ENCODE assay signal across 9 mouse cellular contexts in the genomic region with DNA sequence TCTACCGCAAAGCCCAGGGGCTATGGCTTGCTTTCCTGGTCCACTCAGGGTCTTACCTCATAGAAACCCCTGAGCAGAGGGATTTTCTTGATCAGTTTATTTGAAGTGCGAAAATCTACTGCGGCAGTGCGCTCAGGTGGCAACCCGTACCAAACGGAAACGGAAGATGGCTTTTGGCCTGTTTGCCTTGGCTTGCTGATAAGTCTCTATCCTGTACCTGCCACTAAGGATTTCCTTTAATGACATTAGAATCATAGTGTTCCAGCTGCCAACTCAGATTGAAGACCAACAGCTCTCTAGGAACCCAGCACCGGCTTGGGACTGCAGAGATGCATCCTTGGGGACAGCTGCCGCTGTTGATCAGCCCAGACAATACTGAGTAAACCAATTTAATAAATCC. TPM values are rescaled to one million over a fixed set of nuclear protein-coding genes. Genes with fewer than 3 reads are reported as not detected.
DNase-seq lines count a peak whose midpoint lies in the region; ATAC-seq and TF ChIP-seq lines count a peak whose summit lies in the region.
"Had no signal": no experiment of that assay in that cellular context is flagged by ENCODE, and none has a peak within 500 bp of the region (broad histone marks: within the 10 kb centered on the region; RNA-seq: fewer than 3 reads in every experiment).

No protein-coding gene starts in this region.

- peaks cover 8% of the 10 kb centered on the region for H3K36me3 ChIP-seq in heart, embryonic 14.5 days (ENCODE audit: control insufficient read depth, insufficient read depth, low read length)
- no peaks in the 10 kb centered on the region for H3K36me3 ChIP-seq in heart, adult 2 months (ENCODE audit: control insufficient read depth, insufficient read depth, low read length)
- H3K36me3 ChIP-seq in ES-Bruce4 (ENCODE audit: control insufficient read depth, insufficient read depth, low read length, poor library complexity, severe bottlenecking) = peaks cover 3% of the 10 kb centered on the region
- peaks cover 4% of the 10 kb centered on the region for H3K36me3 ChIP-seq in forebrain, embryonic 16.5 days (ENCODE audit: control insufficient read depth, insufficient read depth)
- H3K36me3 ChIP-seq in liver, postnatal 0 days (replicated peaks; ENCODE audit: insufficient read depth, low read length) = peaks cover 8% of the 10 kb centered on the region

- H3K4me3 ChIP-seq in heart, embryonic 14.5 days (ENCODE audit: control insufficient read depth in 1 of 2, insufficient read depth in 1 of 2, low read depth in 1 of 2, low read length in 2 of 2) = peak overlapping the region in 1 of 2 experiments; percentile 53; a peak in 1 of 4 replicates
- no peak overlapping the region for H3K4me3 ChIP-seq in heart, adult 2 months
- H3K4me3 ChIP-seq in ES-Bruce4 (ENCODE audit: low read depth, low read length) = peak overlapping the region; percentile 60
- H3K4me3 ChIP-seq in forebrain, embryonic 16.5 days (replicated peaks; ENCODE audit: low read length) = no peak overlapping the region
- peak overlapping the region; percentile 68 for H3K4me3 ChIP-seq in liver, postnatal 0 days (ENCODE audit: low read depth, low read length)

- H3K79me2 ChIP-seq in heart, adult 2 months (replicated peaks; ENCODE audit: control insufficient read depth, insufficient read depth, low read length) = no peaks in the 10 kb centered on the region; the same call in 1 of the 2 replicates

- H3K4me1 ChIP-seq in heart, embryonic 14.5 days (ENCODE audit: control insufficient read depth in 2 of 2, insufficient read depth in 2 of 2, low read length in 2 of 2) = peaks cover 4 to 18% of the 10 kb centered on the region in 2 experiments; a peak in 3 of 4 replicates
- peaks cover 2% of the 10 kb centered on the region; the same call in 1 of the 2 replicates for H3K4me1 ChIP-seq in heart, adult 2 months (ENCODE audit: control insufficient read depth, insufficient read depth, low read length)
- peaks cover 2% of the 10 kb centered on the region for H3K4me1 ChIP-seq in ES-Bruce4 (ENCODE audit: control insufficient read depth, insufficient read depth, low read length)
- H3K4me1 ChIP-seq in forebrain, embryonic 16.5 days (replicated peaks; ENCODE audit: control insufficient read depth, insufficient read depth, low read length) = peaks cover 22% of the 10 kb centered on the region
- H3K4me1 ChIP-seq in liver, postnatal 0 days (ENCODE audit: insufficient read depth) = peaks cover 26% of the 10 kb centered on the region

- no peak for TF ChIP-seq CTCF in heart, adult 2 months (IDR thresholded peaks at IDR 0.05)
- no peak for TF ChIP-seq CTCF in ES-Bruce4 (IDR thresholded peaks at IDR 0.05; ENCODE audit: low read depth, low read length)
- no peak for TF ChIP-seq CTCF in liver, postnatal 0 days (IDR thresholded peaks at IDR 0.05; ENCODE audit: low read depth)

- H3K27me3 ChIP-seq in heart, embryonic 14.5 days (ENCODE audit: control insufficient read depth, insufficient read depth, low read length) = no peaks in the 10 kb centered on the region
- no peaks in the 10 kb centered on the region for H3K27me3 ChIP-seq in heart, adult 2 months (ENCODE audit: control insufficient read depth, insufficient read depth, low read length)
- H3K27me3 ChIP-seq in ES-Bruce4 (ENCODE audit: control insufficient read depth, insufficient read depth, low read length, poor library complexity, severe bottlenecking) = no peaks in the 10 kb centered on the region
- peaks cover 4% of the 10 kb centered on the region; the same call in 1 of the 2 replicates for H3K27me3 ChIP-seq in forebrain, embryonic 16.5 days (replicated peaks; ENCODE audit: control insufficient read depth, insufficient read depth, low read length)
- H3K27me3 ChIP-seq in liver, postnatal 0 days (ENCODE audit: insufficient read depth, low read length) = no peaks in the 10 kb centered on the region

- H3K9me3 ChIP-seq in heart, embryonic 14.5 days (ENCODE audit: control insufficient read depth, low read length) = no peaks in the 10 kb centered on the region
- H3K9me3 ChIP-seq in ES-Bruce4 (replicated peaks; ENCODE audit: control insufficient read depth, insufficient read depth, low read length, poor library complexity, severe bottlenecking) = no peaks in the 10 kb centered on the region
- no peaks in the 10 kb centered on the region for H3K9me3 ChIP-seq in forebrain, embryonic 16.5 days (ENCODE audit: control insufficient read depth, low read length)
- no peaks in the 10 kb centered on the region for H3K9me3 ChIP-seq in liver, postnatal 0 days (ENCODE audit: low read length)

- peak overlapping the region; percentile 50 for H3K9ac ChIP-seq in heart, embryonic 14.5 days (ENCODE audit: low read length)
- H3K9ac ChIP-seq in heart, adult 2 months (ENCODE audit: low read depth, low read length) = no peak overlapping the region
- peak overlapping the region; percentile 78 for H3K9ac ChIP-seq in ES-Bruce4 (ENCODE audit: low read depth, poor library complexity, severe bottlenecking)
- no peak overlapping the region for H3K9ac ChIP-seq in forebrain, embryonic 16.5 days (replicated peaks; ENCODE audit: low read depth, low read length)
- H3K9ac ChIP-seq in liver, postnatal 0 days (replicated peaks) = peak overlapping the region; percentile 47; the same call in 1 of the 2 replicates

- no peak for DNase-seq in heart, adult 2 months
- no peak for DNase-seq in liver, postnatal 0 days
- DNase-seq in adrenal gland, postnatal 36 days = no peak
- DNase-seq in gastrocnemius, adult 18-20 months (ENCODE audit: low spot score) = no peak
- no peak for DNase-seq in yolk sac, embryonic 10.5 days (ENCODE audit: low spot score)
- DNase-seq: cerebellum, adult 9-11 months had no signal

- no peak for ATAC-seq in heart, embryonic 14.5 days (ENCODE audit: insufficient number of reproducible peaks, insufficient read depth, low FRiP score, low read depth)
- no peak for ATAC-seq in forebrain, embryonic 16.5 days
- ATAC-seq in liver, postnatal 0 days = no peak

- H3K27ac ChIP-seq in heart, embryonic 14.5 days (replicated peaks in 1 of 2; ENCODE audit: control insufficient read depth in 1 of 2, insufficient read depth in 1 of 2, low read depth in 2 of 2, low read length in 2 of 2) = no peak overlapping the region
- no peak overlapping the region for H3K27ac ChIP-seq in heart, adult 2 months
- H3K27ac ChIP-seq in ES-Bruce4 (ENCODE audit: insufficient read depth, low read length) = no peak overlapping the region
- H3K27ac ChIP-seq in forebrain, embryonic 16.5 days (ENCODE audit: low read length) = no peak overlapping the region
- H3K27ac ChIP-seq in liver, postnatal 0 days (ENCODE audit: low read depth) = no peak overlapping the region

- intact Hi-C loops in heart, adult 2 months (cut with DNase I) = loop anchor here (2.0 kb wide), 2 partner anchors 13 to 37 kb away; partner anchors contain the start of gene Ttll13

- WGBS in heart, embryonic 14.5 days = 64% methylated on average over 9 of the region's 9 CpGs
- WGBS in heart, adult 2 months = 50% methylated on average over 9 of the region's 9 CpGs
- WGBS in forebrain, embryonic 16.5 days = 86% methylated on average over 9 of the region's 9 CpGs
- WGBS in liver, postnatal 0 days (ENCODE audit: insufficient replicate concordance) = 50% methylated on average over 9 of the region's 9 CpGs

- no peak for TF ChIP-seq POLR2A in heart, adult 2 months (IDR thresholded peaks at IDR 0.05; ENCODE audit: insufficient read depth, low read depth, low read length)
- no peak for TF ChIP-seq POLR2A in ES-Bruce4 (IDR thresholded peaks at IDR 0.05; ENCODE audit: insufficient read depth, low read length)

- TF ChIP-seq EP300 in heart, adult 2 months (IDR thresholded peaks at IDR 0.05; ENCODE audit: insufficient read depth, low read depth, low read length) = no peak
- TF ChIP-seq EP300 in ES-Bruce4 (IDR thresholded peaks at IDR 0.05; ENCODE audit: insufficient read depth, low read depth, low read length) = no peak
- TF ChIP-seq EP300 in liver, postnatal 0 days (IDR thresholded peaks at IDR 0.05; ENCODE audit: low read depth) = no peak

- H3K4me2 ChIP-seq in heart, embryonic 14.5 days (ENCODE audit: low read length) = peak overlapping the region; percentile 89
- peak overlapping the region; percentile 69 for H3K4me2 ChIP-seq in forebrain, embryonic 16.5 days (ENCODE audit: low read length)
- H3K4me2 ChIP-seq in liver, postnatal 0 days (ENCODE audit: low read depth, low read length) = peak overlapping the region; percentile 98

RNA-seq across cellular contexts. Expression of gene Gdpgp1, which starts 1.1 kb away (rescaled TPM):
- 3.3 and 3.6 TPM in 2 replicates for polyA plus RNA-seq in heart, embryonic 14.5 days (2014; fragmentation: Nextera tagmentation; extraction: Ambion mirVana)
- total RNA-seq in heart, adult 2 months (2021) = 1 to 10 TPM; 1.5 to 2.2 TPM
- 1.4 and 1.5 TPM in 2 replicates for polyA plus RNA-seq in heart, adult 2 months (2012; rRNA removed)
- 3.3 and 4.3 TPM in 2 replicates for polyA plus RNA-seq in ES-Bruce4 (2011; ENCODE audit: insufficient read depth, insufficient read length, low read depth, missing spikeins)
- 3.4 and 3.9 TPM in 2 replicates for polyA plus RNA-seq in forebrain, embryonic 16.5 days (2015; fragmentation: Nextera tagmentation; extraction: Ambion mirVana)
- polyA plus RNA-seq in liver, postnatal 0 days (2015; fragmentation: Nextera tagmentation; extraction: Ambion mirVana) = 1.5 and 1.6 TPM in 2 replicates
- total RNA-seq in adrenal gland, postnatal 36 days (2021) = 1 to 10 TPM; 3.8 to 3.9 TPM
- total RNA-seq in gastrocnemius, adult 18-20 months (2021) = under 1 TPM; 0.81 to 0.91 TPM

RNA-seq across cellular contexts. Expression of gene Cib1, which starts 1.2 kb away (rescaled TPM):
- polyA plus RNA-seq in heart, embryonic 14.5 days (2014; fragmentation: Nextera tagmentation; extraction: Ambion mirVana) = 56.1 and 57.6 TPM in 2 replicates
- 10 to 100 TPM; 14.1 to 16.1 TPM for total RNA-seq in heart, adult 2 months (2021)
- polyA plus RNA-seq in heart, adult 2 months (2012; rRNA removed) = 35.1 and 38.4 TPM in 2 replicates
- 35.5 and 38.4 TPM in 2 replicates for polyA plus RNA-seq in ES-Bruce4 (2011; ENCODE audit: insufficient read depth, insufficient read length, low read depth, missing spikeins)
- polyA plus RNA-seq in forebrain, embryonic 16.5 days (2015; fragmentation: Nextera tagmentation; extraction: Ambion mirVana) = 26.5 and 26.7 TPM in 2 replicates
- polyA plus RNA-seq in liver, postnatal 0 days (2015; fragmentation: Nextera tagmentation; extraction: Ambion mirVana) = 79.4 and 89.2 TPM in 2 replicates
- 10 to 100 TPM; 65.1 to 70.1 TPM for total RNA-seq in adrenal gland, postnatal 36 days (2021)
- 1 to 10 TPM; 5.2 to 8.8 TPM for total RNA-seq in gastrocnemius, adult 18-20 months (2021)

RNA-seq across cellular contexts. Expression of gene Ttll13, which starts 12.4 kb away (rescaled TPM):
- polyA plus RNA-seq in heart, embryonic 14.5 days (2014; fragmentation: Nextera tagmentation; extraction: Ambion mirVana) = 0.62 and 1.6 TPM in 2 replicates
- under 1 TPM; 0.23 to 0.39 TPM for total RNA-seq in heart, adult 2 months (2021)
- polyA plus RNA-seq in heart, adult 2 months (2012; rRNA removed) = 0.20 and 0.23 TPM in 2 replicates
- 0.84 and 1.2 TPM in 2 replicates for polyA plus RNA-seq in ES-Bruce4 (2011; ENCODE audit: insufficient read depth, insufficient read length, low read depth, missing spikeins)
- polyA plus RNA-seq in forebrain, embryonic 16.5 days (2015; fragmentation: Nextera tagmentation; extraction: Ambion mirVana) = 1.0 and 1.2 TPM in 2 replicates
- 0.43 TPM in 2 replicates for polyA plus RNA-seq in liver, postnatal 0 days (2015; fragmentation: Nextera tagmentation; extraction: Ambion mirVana)
- under 1 TPM; 0.59 to 0.83 TPM for total RNA-seq in adrenal gland, postnatal 36 days (2021)
- under 1 TPM in 1 of 2 experiments, not detected in 1; 0.18 TPM for total RNA-seq in gastrocnemius, adult 18-20 months (2021)

RNA-seq across cellular contexts. Expression of gene Ngrn, which starts 27.2 kb away (rescaled TPM):
- polyA plus RNA-seq in heart, embryonic 14.5 days (2014; fragmentation: Nextera tagmentation; extraction: Ambion mirVana) = 41.8 and 42.8 TPM in 2 replicates
- 10 to 100 TPM; 22.9 to 27.2 TPM for total RNA-seq in heart, adult 2 months (2021)
- polyA plus RNA-seq in heart, adult 2 months (2012; rRNA removed) = 16.8 and 26.2 TPM in 2 replicates
- polyA plus RNA-seq in ES-Bruce4 (2011; ENCODE audit: insufficient read depth, insufficient read length, low read depth, missing spikeins) = 29.1 and 32.5 TPM in 2 replicates
- polyA plus RNA-seq in forebrain, embryonic 16.5 days (2015; fragmentation: Nextera tagmentation; extraction: Ambion mirVana) = 66.9 and 67.9 TPM in 2 replicates
- 20.9 and 23.1 TPM in 2 replicates for polyA plus RNA-seq in liver, postnatal 0 days (2015; fragmentation: Nextera tagmentation; extraction: Ambion mirVana)
- 10 to 100 TPM; 43.1 to 58.6 TPM for total RNA-seq in adrenal gland, postnatal 36 days (2021)
- 10 to 100 TPM; 20.7 to 22.5 TPM for total RNA-seq in gastrocnemius, adult 18-20 months (2021)

RNA-seq across cellular contexts. Expression of gene Vps33b, which starts 35.6 kb away (rescaled TPM):
- 11.4 and 12.0 TPM in 2 replicates for polyA plus RNA-seq in heart, embryonic 14.5 days (2014; fragmentation: Nextera tagmentation; extraction: Ambion mirVana)
- 1 to 10 TPM; 6.1 to 6.2 TPM for total RNA-seq in heart, adult 2 months (2021)
- 5.1 and 5.2 TPM in 2 replicates for polyA plus RNA-seq in heart, adult 2 months (2012; rRNA removed)
- 15.7 and 16.2 TPM in 2 replicates for polyA plus RNA-seq in ES-Bruce4 (2011; ENCODE audit: insufficient read depth, insufficient read length, low read depth, missing spikeins)
- 17.9 and 27.0 TPM in 2 replicates for polyA plus RNA-seq in forebrain, embryonic 16.5 days (2015; fragmentation: Nextera tagmentation; extraction: Ambion mirVana)
- 2.5 and 2.9 TPM in 2 replicates for polyA plus RNA-seq in liver, postnatal 0 days (2015; fragmentation: Nextera tagmentation; extraction: Ambion mirVana)
- 10 to 100 TPM; 19.1 to 31.5 TPM for total RNA-seq in adrenal gland, postnatal 36 days (2021)
- 1 to 10 TPM; 2.7 to 3.0 TPM for total RNA-seq in gastrocnemius, adult 18-20 months (2021)

Comparison
In these comparisons a context has a peak if more than half of its experiments do, and no peak if none do; other contexts are left out.
1. H3K9ac ChIP-seq: peak in heart, embryonic 14.5 days (single experiment), ES-Bruce4 (single experiment) and liver, postnatal 0 days (single experiment); none in heart, adult 2 months (single experiment) and forebrain, embryonic 16.5 days (single experiment).
2. H3K4me3 ChIP-seq: peak in ES-Bruce4 (single experiment) and liver, postnatal 0 days (single experiment); none in heart, adult 2 months (single experiment) and forebrain, embryonic 16.5 days (single experiment).
3. Peak in every context shown above with its lines, with median percentiles within 50 percentile points of each other: H3K4me2 ChIP-seq.